Mouse (Mus musculus): ENCODE measurements at regions not wholly inside any gene's neighbourhood (a gene's known extent, or its start where the extent isn't known, plus 50 kb on each side); places are given as distances from the start of the nearest gene placed in this dataset.
A peak's percentile ranks its signal among the peaks of the same experiment; 100 is the strongest.

DNA sequence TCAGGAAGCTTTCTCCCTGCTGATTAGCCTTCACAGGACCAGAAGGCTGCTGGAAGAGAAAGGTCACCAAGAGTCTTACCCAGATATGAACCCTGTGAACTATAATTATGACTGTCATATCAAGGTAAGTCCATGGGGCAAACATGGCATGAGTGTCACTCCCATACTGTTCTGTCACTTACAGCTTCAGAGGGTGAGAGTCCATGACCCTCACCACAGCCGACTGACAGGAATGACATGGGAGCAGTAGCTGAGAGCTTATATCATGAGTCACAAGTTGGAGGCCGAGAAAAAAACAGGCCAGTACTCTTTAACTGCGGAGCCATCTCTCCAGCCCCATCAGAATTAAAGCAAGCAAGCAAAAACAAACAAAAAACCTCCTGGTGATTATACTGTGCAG lies 117.7 kb upstream of the Neo1 start:
- no peak for DNase-seq (ENCODE audit: low read depth, low spot score)

DNA sequence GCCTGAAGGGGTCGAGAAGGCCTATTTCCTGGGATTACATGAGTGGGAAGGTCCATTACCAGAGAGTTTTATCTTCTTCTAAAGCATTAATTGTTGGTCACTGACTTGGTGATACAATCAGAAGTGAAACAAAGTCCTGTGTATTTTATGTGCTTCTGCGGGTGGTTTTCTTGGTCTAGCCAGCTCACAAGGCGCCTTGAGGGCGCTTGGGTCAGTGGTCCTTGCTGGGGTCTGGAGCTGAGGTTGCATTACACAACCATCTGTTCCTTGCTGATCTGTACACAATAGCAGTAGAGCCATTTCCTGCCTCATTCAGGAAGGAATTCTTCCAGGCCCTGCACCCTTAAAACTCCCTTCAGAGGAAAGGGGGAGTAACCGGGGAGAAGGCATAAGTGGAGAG lies 116.9 kb upstream of the Neo1 start:
- DNase-seq (ENCODE audit: low read depth, low spot score) = no peak

GRCm38 (mm10) chr9:59144256-59144800 lies 108.1 kb upstream of the Neo1 start:
- no peak for DNase-seq (ENCODE audit: low read depth, low spot score)

GRCm38 (mm10) chr9:59143610-59144009 lies 107.4 kb upstream of the Neo1 start:
- no peak for DNase-seq (ENCODE audit: low read depth, low spot score)

- peak; percentile 63 for DNase-seq (ENCODE audit: low read depth, low spot score)
Observed at GRCm38 (mm10) chr9:59134171-59135041, 98.2 kb upstream of the Neo1 start.

DNA sequence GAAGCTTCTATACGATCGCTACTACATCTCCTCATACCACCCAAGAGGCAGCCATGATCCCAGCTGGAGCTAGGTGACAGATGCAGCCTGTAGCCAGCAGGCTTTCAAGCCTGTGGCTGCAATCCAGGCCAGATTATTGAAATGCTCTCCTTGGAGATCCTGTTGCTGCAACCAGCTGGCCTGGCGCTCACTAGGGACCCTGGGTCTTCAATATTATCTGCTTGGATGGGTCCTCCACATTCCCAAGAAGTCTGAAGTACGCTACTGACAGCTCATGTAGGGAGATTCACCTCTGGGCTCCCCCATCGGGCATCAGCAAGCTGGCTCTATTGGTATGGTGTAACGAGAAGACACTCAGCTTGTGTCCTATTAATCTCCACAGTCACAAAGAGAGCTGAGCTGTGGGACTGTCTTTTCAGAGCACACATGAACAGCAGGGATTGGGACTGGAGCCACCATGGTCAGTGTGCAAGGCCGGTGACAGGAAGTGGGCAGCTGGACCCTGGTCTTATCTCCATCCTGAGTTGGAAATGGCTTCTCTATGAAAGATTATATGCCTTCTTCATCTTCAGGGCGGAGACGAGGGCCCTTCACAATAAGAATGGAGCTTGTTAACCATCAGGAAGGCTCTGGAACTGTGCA lies 93.6 kb upstream of the Neo1 start:
- DNase-seq (ENCODE audit: low read depth, low spot score) = peak; percentile 2

DNA sequence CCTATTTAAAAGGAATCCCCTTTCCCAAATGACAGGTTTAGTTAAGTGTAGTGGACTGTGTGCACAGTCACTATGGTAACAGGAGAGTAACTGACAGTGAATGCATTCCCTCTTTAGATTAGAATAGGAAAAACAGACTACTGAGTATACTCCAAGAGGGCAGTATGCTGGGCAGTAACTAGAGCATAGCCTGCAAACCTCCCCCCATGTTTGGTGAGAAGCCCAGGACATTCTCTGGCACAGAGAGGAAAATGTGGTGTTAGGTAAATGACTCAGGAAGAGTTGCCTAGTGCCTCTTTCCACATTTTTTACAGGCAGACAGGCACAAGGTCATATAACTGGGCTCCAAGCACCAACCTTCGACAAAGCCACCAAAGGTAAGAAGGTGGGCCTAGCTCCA lies 93.0 kb upstream of the Neo1 start:
- DNase-seq (ENCODE audit: low read depth, low spot score) = no peak

GRCm38 (mm10) chr9:59128023-59128422 lies 91.8 kb upstream of the Neo1 start:
- DNase-seq (ENCODE audit: low read depth, low spot score) = no peak

- peak; percentile 23 for DNase-seq (ENCODE audit: low read depth, low spot score)
Observed at GRCm38 (mm10) chr9:59125886-59126285, 89.6 kb upstream of the Neo1 start.

DNA sequence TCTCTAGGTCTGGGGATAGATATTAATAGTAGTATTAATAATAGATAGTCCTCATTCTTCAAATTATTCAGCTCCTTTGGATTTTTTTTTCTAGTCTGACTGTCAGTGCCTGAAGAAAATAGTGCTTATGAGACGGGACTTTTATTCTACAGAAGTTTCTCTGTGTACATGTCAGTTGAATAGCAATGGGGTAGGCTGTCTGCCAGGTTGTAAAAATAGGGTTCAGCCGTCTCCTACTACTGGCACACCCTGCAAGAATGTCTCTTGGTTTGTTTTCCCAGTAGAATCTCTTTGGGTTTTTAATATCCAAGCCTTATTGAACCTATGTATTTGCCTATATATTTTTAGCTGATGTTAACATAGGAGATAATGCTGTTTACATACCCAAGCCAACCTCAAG lies 80.3 kb upstream of the Neo1 start:
- DNase-seq (ENCODE audit: low read depth, low spot score) = peak; percentile 72

GRCm38 (mm10) chr9:59113859-59114258 lies 77.6 kb upstream of the Neo1 start:
- DNase-seq (ENCODE audit: low read depth, low spot score) = no peak

GRCm38 (mm10) chr9:59099738-59100137 lies 63.5 kb upstream of the Neo1 start:
- DNase-seq (ENCODE audit: low read depth, low spot score) = no peak

DNA sequence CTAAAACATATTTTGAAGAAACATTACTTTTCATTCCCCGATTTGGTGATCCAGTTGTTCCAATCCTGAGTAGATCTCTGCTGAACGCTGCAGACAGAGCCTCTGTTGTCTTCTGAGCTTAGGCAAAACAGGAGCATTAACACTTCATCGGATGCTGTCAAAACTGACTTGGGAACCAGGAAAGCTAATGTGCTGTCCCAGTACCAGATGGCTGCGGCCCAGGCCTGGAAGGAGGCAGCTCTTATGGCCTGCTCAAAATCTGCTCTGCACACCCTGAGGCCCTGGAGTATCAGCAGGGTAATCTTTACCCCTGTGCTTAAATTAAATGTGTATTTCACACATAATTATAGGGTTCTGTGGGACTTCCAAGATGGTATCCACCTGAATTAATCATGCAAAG lies 61.3 kb upstream of the Neo1 start:
- no peak for DNase-seq (ENCODE audit: low read depth, low spot score)

DNA sequence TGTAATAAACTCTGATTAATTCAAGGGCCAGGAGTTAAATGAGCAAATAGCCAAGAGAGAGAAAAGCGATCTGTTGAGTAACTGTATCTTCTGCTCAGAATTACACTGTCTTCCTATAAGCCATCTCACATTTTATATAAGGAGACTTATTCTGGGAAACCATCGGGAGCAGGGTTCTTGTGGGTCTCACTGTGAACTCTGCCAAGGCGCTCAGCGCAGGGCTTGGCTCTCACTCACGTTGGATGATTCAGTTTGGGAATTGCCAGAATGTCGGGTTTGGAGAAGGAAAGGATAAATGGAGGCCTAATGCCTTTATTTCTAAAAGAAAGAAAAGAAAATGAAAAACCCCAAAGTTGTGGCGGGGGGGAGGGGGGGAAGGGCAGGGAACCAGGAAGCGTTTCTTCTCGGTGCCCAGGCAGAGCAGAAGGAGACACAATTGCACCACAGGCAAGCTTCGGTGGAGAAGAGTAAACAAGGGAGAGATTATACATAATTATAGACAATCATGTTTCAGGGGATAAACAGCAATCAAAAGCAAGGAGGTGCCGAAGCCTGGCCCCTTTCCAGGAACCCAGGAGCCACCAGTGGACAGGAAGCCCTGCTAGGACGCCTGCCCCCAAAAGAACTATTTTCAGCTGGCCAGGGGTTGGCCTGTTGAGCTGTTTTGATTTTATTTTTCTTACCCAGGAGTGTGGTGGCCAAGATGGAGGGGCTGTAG lies 60.5 kb upstream of the Neo1 start:
- DNase-seq (ENCODE audit: low read depth, low spot score) = peak; percentile 75

GRCm38 (mm10) chr9:59095626-59096025 lies 59.4 kb upstream of the Neo1 start:
- peak; percentile 26 for DNase-seq (ENCODE audit: low read depth, low spot score)

- no peak for DNase-seq (ENCODE audit: low read depth, low spot score)
Observed at GRCm38 (mm10) chr9:59094106-59094505, 57.9 kb upstream of the Neo1 start.

DNA sequence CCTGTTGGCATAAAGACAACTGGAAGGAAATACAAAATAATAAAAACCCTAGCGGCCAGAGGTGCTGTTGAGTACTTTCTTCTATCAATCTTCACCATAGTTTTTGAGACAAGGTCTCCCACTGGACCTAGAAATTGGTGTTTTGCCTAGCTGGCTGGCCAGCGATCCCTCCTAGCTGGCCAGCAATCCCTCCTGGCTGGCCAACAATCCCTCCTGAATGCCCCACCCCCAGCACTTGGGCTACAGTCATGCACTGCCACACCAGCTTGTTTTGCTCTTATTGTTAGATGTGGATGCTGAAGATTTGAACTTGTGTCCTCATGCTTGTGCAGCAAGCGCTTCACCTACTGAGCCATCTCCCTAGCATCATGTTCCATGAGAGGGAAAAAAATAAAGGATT lies 54.9 kb upstream of the Neo1 start:
- no peak for DNase-seq (ENCODE audit: low read depth, low spot score)

DNA sequence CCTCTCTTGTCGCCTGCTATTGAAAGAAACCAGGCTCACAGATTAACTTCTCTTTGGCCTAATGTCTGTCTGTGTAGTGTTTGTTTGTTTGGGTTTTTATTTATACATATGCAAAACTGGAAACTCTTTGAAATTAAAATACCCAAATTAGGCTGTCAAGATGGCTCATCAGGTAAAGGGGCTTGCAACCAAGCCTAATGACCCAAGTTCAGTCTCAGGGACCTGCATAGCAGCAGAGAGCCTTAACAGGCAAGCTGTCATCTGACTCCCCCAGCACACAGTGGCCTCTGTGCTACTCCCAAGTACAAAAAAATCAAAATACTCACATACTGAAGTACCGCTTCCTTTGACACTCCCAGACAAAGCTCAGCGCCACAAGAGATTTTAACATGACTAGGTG lies 51.5 kb upstream of the Neo1 start:
- no peak for DNase-seq (ENCODE audit: low read depth, low spot score)

DNA sequence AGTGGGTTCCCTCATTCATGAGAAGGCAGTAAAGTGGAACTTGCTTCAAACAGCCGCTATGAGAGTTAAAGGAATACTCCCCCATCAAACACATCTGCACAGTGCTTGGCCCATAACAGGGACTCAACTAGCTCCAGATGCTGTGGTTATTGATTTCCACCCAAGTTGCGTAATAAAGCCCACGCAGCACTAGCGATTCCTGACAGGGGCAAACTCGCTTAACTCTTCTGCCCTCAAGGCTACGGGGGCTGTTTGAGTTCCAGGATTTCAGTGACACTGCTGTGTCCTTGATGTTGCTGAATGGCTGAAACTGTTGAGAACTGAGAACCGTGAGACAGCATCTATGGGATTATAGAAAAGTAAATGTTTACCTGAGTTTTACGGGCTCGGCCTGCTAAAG lies 50.9 kb upstream of the Neo1 start:
- DNase-seq (ENCODE audit: low read depth, low spot score) = no peak

DNA sequence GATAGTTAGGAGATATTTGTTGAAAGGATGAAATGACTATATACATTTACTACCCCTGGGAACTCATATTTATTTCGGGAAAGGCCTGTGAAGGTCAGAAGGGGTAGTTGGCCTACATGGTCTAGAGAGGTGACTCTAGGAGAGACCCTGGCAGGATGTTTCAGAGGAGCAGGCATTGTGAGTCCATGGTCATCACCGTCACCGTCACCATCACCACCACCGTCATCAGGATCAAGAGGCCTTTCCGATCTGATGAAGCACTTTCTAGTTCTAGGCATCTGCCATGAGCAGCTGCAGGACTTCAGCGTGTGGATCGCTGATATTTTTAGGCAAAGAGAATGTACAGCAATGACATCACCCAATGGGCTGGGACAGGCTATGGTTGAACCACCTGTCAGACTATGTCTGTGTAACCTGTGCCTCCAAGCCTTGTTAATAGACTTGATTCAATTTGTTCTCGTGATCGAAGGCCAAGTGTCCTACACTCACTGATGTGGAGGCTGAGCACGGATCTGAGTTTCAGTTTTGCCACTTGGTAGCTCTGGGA lies 50.4 kb upstream of the Neo1 start:
- no peak for DNase-seq (ENCODE audit: low read depth, low spot score)

All from brain, adult 2 months (tissue).